Mouse (Mus musculus) embryonic fibroblast, embryonic 13.5 days (primary cell): ENCODE measurements around the gene Dhdh. TPM values are rescaled to one million over a fixed set of nuclear protein-coding genes. Genes with fewer than 3 reads are reported as not detected.
"Not testable (repeated sequence)": the region's sequence is repeated elsewhere in the genome, so short reads cannot be mapped to it uniquely, and the experiment has no call there.

ENCODE experiments used
- H3K27ac ChIP-seq: 2 replicates; pipeline ENCODE4 v1.5.1; 2012; ENCODE audit warnings: low read length, control low read depth, inconsistent platforms; ENCODE audit not compliant: insufficient read depth
- H3K4me1 ChIP-seq: 2 replicates; pipeline ENCODE4 v1.6.1; 2011; ENCODE audit warnings: low read length; ENCODE audit not compliant: control insufficient read depth, insufficient read depth
- H3K4me3 ChIP-seq: 2 replicates; pipeline ENCODE4 v1.5.1; 2011; ENCODE audit warnings: mild to moderate bottlenecking, control low read depth, low read length; ENCODE audit not compliant: insufficient read depth
- CTCF ChIP-seq: IDR thresholded peaks from 2 replicates; pipeline ENCODE4 v1.5.1; 2011; ENCODE audit warnings: mild to moderate bottlenecking, control low read depth, low read length, moderate library complexity, borderline replicate concordance; ENCODE audit not compliant: insufficient read depth
- POLR2A ChIP-seq: IDR thresholded peaks from 2 replicates; pipeline ENCODE4 v1.6.1; 2011; ENCODE audit warnings: low read depth, mild to moderate bottlenecking, control low read depth, low read length, moderate library complexity
- polyA plus RNA-seq: library from polyadenylated mRNA; stranded (reverse); fragments of >200 nt; gene quantifications from 2 replicates; pipeline ENCODE4 v1.2.4, GENCODE M21; 2011; ENCODE audit warnings: low read depth; ENCODE audit not compliant: missing spikeins, insufficient read length

The Dhdh gene
- polyA plus RNA-seq, 1 experiment, result 1.2 TPM

GRCm38 (mm10) chr7:45524841-45525621 lies 36.4 kb upstream of the Dhdh start:
- TF ChIP-seq POLR2A, result no peak; the same call in 1 of the 2 replicates
- no peak for TF ChIP-seq CTCF
- peak overlapping the region; percentile 94 for H3K4me3 ChIP-seq
- peak overlapping the region; percentile 94 for H3K27ac ChIP-seq
- peaks cover 3% of the 10 kb centered on the region; the same call in 1 of the 2 replicates for H3K4me1 ChIP-seq

- no peak for TF ChIP-seq CTCF
- Histone ChIP-seq H3K4me3 (peak overlapping the region; percentile 29), H3K4me1 (peaks cover 3% of the 10 kb centered on the region; the same call in 1 of the 2 replicates), H3K27ac (peak overlapping the region; percentile 41)
These were observed 35.1 kb upstream of the Dhdh start for GRCm38 (mm10) chr7:45523678-45524170.

- Histone ChIP-seq H3K4me1 (peaks cover 3% of the 10 kb centered on the region; the same call in 1 of the 2 replicates), H3K27ac (peak overlapping the region; percentile 77), H3K4me3 (peak overlapping the region; percentile 29)
- TF ChIP-seq CTCF (no peak), POLR2A (0 out of 2 replicates have a peak, but pooled peaks have one; percentile 12)
These were observed 34.5 kb upstream of the Dhdh start for GRCm38 (mm10) chr7:45522957-45523676.

GRCm38 (mm10) chr7:45522194-45522752 lies 33.7 kb upstream of the Dhdh start:
- TF ChIP-seq CTCF (no peak), POLR2A (no peak)
- 0 out of 2 replicates have a peak overlapping the region, but pooled peaks have one; percentile 12 for H3K27ac ChIP-seq

GRCm38 (mm10) chr7:45521728-45522184 lies 33.2 kb upstream of the Dhdh start:
- Histone ChIP-seq H3K4me1 (peaks cover 3% of the 10 kb centered on the region; the same call in 1 of the 2 replicates), H3K27ac (peak overlapping the region; percentile 87), H3K4me3 (peak overlapping the region; percentile 50)
- TF ChIP-seq POLR2A, result peak; percentile 63
- TF ChIP-seq CTCF, result no peak

More at GRCm38 (mm10) chr7:45522194-45522752, 33.7 kb upstream of the Dhdh start:
- peaks cover 3% of the 10 kb centered on the region; the same call in 1 of the 2 replicates for H3K4me1 ChIP-seq
- H3K4me3 ChIP-seq, result 0 out of 2 replicates have a peak overlapping the region, but pooled peaks have one; percentile 6

GRCm38 (mm10) chr7:45520605-45521004 lies 32.0 kb upstream of the Dhdh start:
- Histone ChIP-seq H3K4me1 (peaks cover 3% of the 10 kb centered on the region; the same call in 1 of the 2 replicates), H3K4me3 (no peak overlapping the region), H3K27ac (no peak overlapping the region)
- TF ChIP-seq CTCF (no peak), POLR2A (no peak)

GRCm38 (mm10) chr7:45519345-45520120 lies 30.9 kb upstream of the Dhdh start:
- TF ChIP-seq POLR2A, result no peak
- no peak for TF ChIP-seq CTCF
- Histone ChIP-seq H3K27ac (no peak overlapping the region), H3K4me1 (peaks cover 3% of the 10 kb centered on the region; the same call in 1 of the 2 replicates), H3K4me3 (no peak overlapping the region)

- TF ChIP-seq CTCF (no peak), POLR2A (no peak)
- no peak overlapping the region for H3K27ac ChIP-seq
- H3K4me1 ChIP-seq, result peaks cover 3% of the 10 kb centered on the region; the same call in 1 of the 2 replicates
- H3K4me3 ChIP-seq, result no peak overlapping the region
These were observed 30.0 kb upstream of the Dhdh start for GRCm38 (mm10) chr7:45518618-45519017.

GRCm38 (mm10) chr7:45516846-45517245 lies 28.2 kb upstream of the Dhdh start:
- not testable (repeated sequence) for H3K4me1 ChIP-seq, H3K4me3 ChIP-seq, H3K27ac ChIP-seq

GRCm38 (mm10) chr7:45515436-45515835 lies 26.8 kb upstream of the Dhdh start:
- no peaks in the 10 kb centered on the region for H3K4me1 ChIP-seq
- H3K27ac ChIP-seq, result no peak overlapping the region
- no peak overlapping the region for H3K4me3 ChIP-seq
- TF ChIP-seq POLR2A (no peak), CTCF (no peak)
